ENCODE assay signal across 16 mouse cellular contexts in genomic region chr4:76750709-76751108, GRCm38 (mm10).
DNase-seq lines count a peak whose midpoint lies in the region; ATAC-seq lines count a peak whose summit lies in the region.
"Had no signal": no experiment of that assay in that cellular context is flagged by ENCODE, and none has a peak within 500 bp of the region (broad histone marks: within the 10 kb centered on the region; RNA-seq: fewer than 3 reads in every experiment).

No protein-coding gene starts in this region.

- no peak overlapping the region for H3K4me2 ChIP-seq in hindbrain, embryonic 11.5 days (replicated peaks; ENCODE audit: low read depth, low read length)
- H3K4me2 ChIP-seq in midbrain, embryonic 14.5 days (ENCODE audit: low read length), result no peak overlapping the region
- no peak overlapping the region for H3K4me2 ChIP-seq in midbrain, embryonic 16.5 days (ENCODE audit: low read length)
- no peak overlapping the region for H3K4me2 ChIP-seq in hindbrain, embryonic 14.5 days (replicated peaks)
- H3K4me2 ChIP-seq: embryonic facial prominence, embryonic 12.5 days; heart, embryonic 11.5 days; kidney, embryonic 15.5 days; limb, embryonic 13.5 days had no signal

- intact Hi-C loops in left cerebral cortex, postnatal 4 days (cut with DNase I), result no loop called here
- intact Hi-C loops in heart, postnatal 25 days (cut with DNase I), result no loop called here

- H3K27ac ChIP-seq in hindbrain, embryonic 11.5 days (ENCODE audit: low read depth, low read length), result no peak overlapping the region
- H3K27ac ChIP-seq in hindbrain, embryonic 10.5 days, result no peak overlapping the region
- H3K27ac ChIP-seq in midbrain, embryonic 14.5 days (replicated peaks; ENCODE audit: low read depth, low read length), result no peak overlapping the region
- no peak overlapping the region for H3K27ac ChIP-seq in midbrain, embryonic 16.5 days (ENCODE audit: low read length)
- H3K27ac ChIP-seq in hindbrain, embryonic 14.5 days, result no peak overlapping the region
- H3K27ac ChIP-seq: embryonic facial prominence, embryonic 12.5 days; kidney, embryonic 15.5 days; limb, embryonic 13.5 days had no signal

- H3K4me3 ChIP-seq in hindbrain, embryonic 11.5 days (ENCODE audit: low read depth, low read length), result no peak overlapping the region
- no peak overlapping the region for H3K4me3 ChIP-seq in hindbrain, embryonic 10.5 days
- no peak overlapping the region for H3K4me3 ChIP-seq in midbrain, embryonic 14.5 days (replicated peaks; ENCODE audit: low read depth, low read length)
- no peak overlapping the region for H3K4me3 ChIP-seq in midbrain, embryonic 16.5 days (ENCODE audit: low read depth, low read length)
- H3K4me3 ChIP-seq in hindbrain, embryonic 14.5 days (replicated peaks; ENCODE audit: low read length), result no peak overlapping the region
- H3K4me3 ChIP-seq: embryonic facial prominence, embryonic 12.5 days; kidney, embryonic 15.5 days; limb, embryonic 13.5 days had no signal

- no peak overlapping the region for H3K9ac ChIP-seq in hindbrain, embryonic 11.5 days (ENCODE audit: low read depth, low read length)
- no peak overlapping the region for H3K9ac ChIP-seq in midbrain, embryonic 14.5 days (replicated peaks; ENCODE audit: low read length)
- H3K9ac ChIP-seq in midbrain, embryonic 16.5 days (ENCODE audit: low read depth, low read length), result no peak overlapping the region
- H3K9ac ChIP-seq in hindbrain, embryonic 14.5 days, result no peak overlapping the region
- H3K9ac ChIP-seq: embryonic facial prominence, embryonic 12.5 days; kidney, embryonic 15.5 days; limb, embryonic 13.5 days had no signal

- H3K4me1 ChIP-seq in hindbrain, embryonic 11.5 days (replicated peaks; ENCODE audit: control insufficient read depth, insufficient read depth, low read length), result no peaks in the 10 kb centered on the region
- no peaks in the 10 kb centered on the region for H3K4me1 ChIP-seq in hindbrain, embryonic 10.5 days (replicated peaks)
- H3K4me1 ChIP-seq in midbrain, embryonic 14.5 days (ENCODE audit: control insufficient read depth, insufficient read depth, low read length), result no peaks in the 10 kb centered on the region
- no peaks in the 10 kb centered on the region; the same call in 1 of the 2 replicates for H3K4me1 ChIP-seq in midbrain, embryonic 16.5 days (ENCODE audit: control insufficient read depth, insufficient read depth, low read length)
- H3K4me1 ChIP-seq in hindbrain, embryonic 14.5 days (replicated peaks; ENCODE audit: control insufficient read depth, insufficient read depth, low read length), result no peaks in the 10 kb centered on the region
- H3K4me1 ChIP-seq: embryonic facial prominence, embryonic 12.5 days; kidney, embryonic 15.5 days; limb, embryonic 13.5 days had no signal

- DNase-seq in hindbrain, embryonic 11.5 days (ENCODE audit: low spot score), result peak; percentile 7
- DNase-seq in hindbrain, embryonic 10.5 days (ENCODE audit: low spot score), result no peak
- peak; percentile 56 for DNase-seq in midbrain, embryonic 14.5 days
- peak; percentile 10 for DNase-seq in brain, embryonic 18.5 days (ENCODE audit: low read depth, low spot score)
- peak; percentile 63 for DNase-seq in hindbrain, embryonic 14.5 days (ENCODE audit: low spot score)
- DNase-seq in left cerebral cortex, postnatal 4 days, result no peak
- no peak for DNase-seq in heart, postnatal 25 days (ENCODE audit: low spot score)
- DNase-seq: cerebellum, adult 11 months; cerebellum, postnatal 36 days; heart, postnatal 14 days; thymus, postnatal 25 days had no signal

- no peaks in the 10 kb centered on the region for H3K27me3 ChIP-seq in hindbrain, embryonic 11.5 days (ENCODE audit: control insufficient read depth, insufficient read depth, low read length)
- H3K27me3 ChIP-seq in hindbrain, embryonic 10.5 days (ENCODE audit: insufficient read depth, poor library complexity, severe bottlenecking), result no peaks in the 10 kb centered on the region
- no peaks in the 10 kb centered on the region for H3K27me3 ChIP-seq in midbrain, embryonic 14.5 days (ENCODE audit: control insufficient read depth, insufficient read depth, low read length)
- H3K27me3 ChIP-seq in midbrain, embryonic 16.5 days (ENCODE audit: control insufficient read depth, insufficient read depth, low read depth, low read length), result no peaks in the 10 kb centered on the region
- no peaks in the 10 kb centered on the region for H3K27me3 ChIP-seq in hindbrain, embryonic 14.5 days (ENCODE audit: control insufficient read depth, insufficient read depth, low read length)
- H3K27me3 ChIP-seq: embryonic facial prominence, embryonic 12.5 days; kidney, embryonic 15.5 days; limb, embryonic 13.5 days had no signal

- peak; percentile 59; the same call in 1 of the 2 replicates for ATAC-seq in hindbrain, embryonic 11.5 days (ENCODE audit: low FRiP score)
- no peak for ATAC-seq in midbrain, embryonic 14.5 days (ENCODE audit: low FRiP score, low TSS enrichment)
- no peak for ATAC-seq in midbrain, embryonic 16.5 days
- peak; percentile 59; the same call in 1 of the 2 replicates for ATAC-seq in hindbrain, embryonic 14.5 days (ENCODE audit: low FRiP score)

- no peaks in the 10 kb centered on the region for H3K36me3 ChIP-seq in hindbrain, embryonic 11.5 days (ENCODE audit: control insufficient read depth, insufficient read depth, low read length)
- no peaks in the 10 kb centered on the region for H3K36me3 ChIP-seq in hindbrain, embryonic 10.5 days
- H3K36me3 ChIP-seq in midbrain, embryonic 14.5 days (ENCODE audit: control insufficient read depth, insufficient read depth, low read length), result no peaks in the 10 kb centered on the region
- H3K36me3 ChIP-seq in midbrain, embryonic 16.5 days (ENCODE audit: control insufficient read depth, insufficient read depth, low read length), result no peaks in the 10 kb centered on the region
- no peaks in the 10 kb centered on the region for H3K36me3 ChIP-seq in hindbrain, embryonic 14.5 days (replicated peaks; ENCODE audit: control insufficient read depth, insufficient read depth)
- H3K36me3 ChIP-seq: embryonic facial prominence, embryonic 12.5 days; kidney, embryonic 15.5 days; limb, embryonic 13.5 days had no signal

- no peaks in the 10 kb centered on the region for H3K9me3 ChIP-seq in hindbrain, embryonic 11.5 days (ENCODE audit: control insufficient read depth, low read length)
- no peaks in the 10 kb centered on the region for H3K9me3 ChIP-seq in hindbrain, embryonic 10.5 days
- no peaks in the 10 kb centered on the region for H3K9me3 ChIP-seq in midbrain, embryonic 14.5 days (ENCODE audit: control insufficient read depth, low read length)
- H3K9me3 ChIP-seq in midbrain, embryonic 16.5 days (replicated peaks; ENCODE audit: control insufficient read depth, low read length, poor library complexity, severe bottlenecking), result no peaks in the 10 kb centered on the region
- H3K9me3 ChIP-seq in hindbrain, embryonic 14.5 days (ENCODE audit: control insufficient read depth, low read length), result no peaks in the 10 kb centered on the region
- H3K9me3 ChIP-seq: embryonic facial prominence, embryonic 12.5 days; kidney, embryonic 15.5 days; limb, embryonic 13.5 days had no signal

- 62% methylated on average over 2 of the region's 2 CpGs for WGBS in hindbrain, embryonic 11.5 days
- WGBS in hindbrain, embryonic 10.5 days, result 73% methylated on average over 2 of the region's 2 CpGs
- 51% methylated on average over 2 of the region's 2 CpGs for WGBS in midbrain, embryonic 14.5 days
- 44% methylated on average over 2 of the region's 2 CpGs for WGBS in midbrain, embryonic 16.5 days
- WGBS in hindbrain, embryonic 14.5 days, result 25% methylated on average over 2 of the region's 2 CpGs

Comparison
In these comparisons a context has a peak if more than half of its experiments do, and no peak if none do; other contexts are left out.
1. DNase-seq: peak in hindbrain, embryonic 11.5 days (single experiment), midbrain, embryonic 14.5 days (single experiment), brain, embryonic 18.5 days (single experiment) and hindbrain, embryonic 14.5 days (single experiment); none in hindbrain, embryonic 10.5 days (single experiment), left cerebral cortex, postnatal 4 days (single experiment) and heart, postnatal 25 days (single experiment).
2. ATAC-seq: peak in hindbrain, embryonic 11.5 days (single experiment) and hindbrain, embryonic 14.5 days (single experiment); none in midbrain, embryonic 14.5 days (single experiment) and midbrain, embryonic 16.5 days (single experiment).